Mouse (Mus musculus) forebrain, embryonic 10.5 days (tissue): ENCODE results near the gene Cdc34. TPM values are rescaled to one million over a fixed set of nuclear protein-coding genes. Genes with fewer than 3 reads are reported as not detected.

ENCODE experiments used
- DNase-seq: peaks from one replicate; pipeline ENCODE4 v3.0.0-alpha.2; 2017; ENCODE audit warnings: low spot score; ENCODE audit errors: extremely low spot score
- H3K27ac ChIP-seq: fragments of 300-500 bp; sonication (generic); 2 replicates; pipeline ENCODE4 v1.5.1; 2016; ENCODE audit warnings: mild to moderate bottlenecking
- H3K27me3 ChIP-seq: fragments of 300-500 bp; sonication (generic); 2 replicates; pipeline ENCODE4 v1.6.1; 2016; ENCODE audit warnings: mild to moderate bottlenecking; ENCODE audit not compliant: poor library complexity, severe bottlenecking
- H3K36me3 ChIP-seq: fragments of 300-500 bp; sonication (generic); replicated peaks from 2 replicates; pipeline ENCODE4 v1.6.1; 2016; ENCODE audit warnings: mild to moderate bottlenecking, moderate library complexity
- H3K4me1 ChIP-seq: fragments of 300-500 bp; sonication (generic); 2 replicates; pipeline ENCODE4 v1.6.1; 2016
- H3K4me3 ChIP-seq: fragments of 300-500 bp; sonication (generic); 2 replicates; pipeline ENCODE4 v1.5.1; 2016; ENCODE audit warnings: mild to moderate bottlenecking, moderate library complexity
- H3K9me3 ChIP-seq: fragments of 300-500 bp; sonication (generic); 2 replicates; pipeline ENCODE4 v1.6.1; 2016; ENCODE audit warnings: mild to moderate bottlenecking, moderate library complexity
- WGBS: fragments of 180-500 bp; shearing (Covaris S2); methylation state at CpG from one replicate; pipeline ENCODE4 v1.1.7; 2016; 5-methylcytosine and 5-hydroxymethylcytosine counted together
- polyA plus RNA-seq: library from polyadenylated mRNA; unstranded; fragments of >200 nt; fragmentation: Nextera tagmentation; extraction: Ambion mirVana; gene quantifications from 2 replicates; pipeline ENCODE4 v1.2.1, GENCODE M21; 2016

Gene Cdc34
- 253 and 264 TPM in 2 replicates for polyA plus RNA-seq

- H3K4me3 ChIP-seq: peak within 1 kb of the TSS; percentile 95
- peaks cover 36% of the 10 kb centered on the region for H3K4me1 ChIP-seq
- peak; percentile 99 for DNase-seq
- H3K27me3 ChIP-seq: no peaks in the 10 kb centered on the region
- H3K9me3 ChIP-seq: no peaks in the 10 kb centered on the region
- peak within 1 kb of the TSS; percentile 88 for H3K27ac ChIP-seq
- peaks cover 30% of the 10 kb centered on the region for H3K36me3 ChIP-seq
- WGBS: under 1% methylated on average over 83 of the region's 84 CpGs
These were observed at the start of gene Cdc34 for GRCm38 (mm10) chr10:79681591-79682245. Gene Cdc34 (plus strand): TSS chr10:79682195.

DNA sequence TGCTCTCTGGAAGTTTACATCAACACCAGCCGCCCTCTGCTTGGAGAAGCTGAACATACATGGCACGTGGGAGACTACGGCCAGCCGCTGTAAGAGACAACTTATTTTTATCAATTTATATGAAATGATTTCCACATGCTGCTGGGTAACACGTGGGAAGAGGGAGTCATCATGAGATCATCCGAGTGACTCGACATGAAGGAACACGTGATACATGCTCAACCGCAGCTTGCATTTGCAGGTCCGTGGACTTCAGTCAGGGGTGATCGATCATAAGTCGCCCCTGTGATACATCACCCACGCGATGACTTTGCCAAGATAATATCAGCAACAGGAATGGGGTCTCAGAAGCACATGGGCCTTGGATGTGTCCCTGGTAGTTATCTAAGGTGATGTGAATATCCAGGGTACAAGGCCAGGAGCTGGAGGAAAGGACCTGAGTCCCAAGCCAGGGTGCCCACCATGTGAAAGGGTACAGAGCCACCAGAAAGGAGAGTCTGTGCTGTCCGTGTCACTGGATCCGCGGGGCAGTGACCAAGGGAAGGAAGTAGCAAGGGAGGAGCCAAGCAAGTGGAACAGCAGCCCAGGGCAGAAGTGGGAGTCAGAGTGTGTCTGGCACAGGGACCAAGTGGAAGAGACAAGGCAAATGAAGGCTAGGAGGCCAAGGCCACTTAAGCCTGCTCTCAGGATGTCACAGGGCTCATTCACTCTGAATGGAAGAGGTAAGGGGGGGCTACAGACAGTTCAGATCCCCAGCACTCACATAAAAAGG lies 48.8 kb upstream of the Cdc34 start:
- Histone ChIP-seq H3K36me3 (no peaks in the 10 kb centered on the region; the same call in 1 of the 2 replicates), H3K27me3 (peaks cover 21% of the 10 kb centered on the region), H3K4me3 (no peak overlapping the region), H3K9me3 (no peaks in the 10 kb centered on the region; the same call in 1 of the 2 replicates), H3K27ac (no peak overlapping the region), H3K4me1 (peaks cover 26% of the 10 kb centered on the region)
- WGBS: 86% methylated on average over 17 of the region's 17 CpGs
- DNase-seq: no peak

GRCm38 (mm10) chr10:79636287-79636686 lies 45.7 kb upstream of the Cdc34 start:
- Histone ChIP-seq H3K27ac (0 out of 2 replicates have a peak overlapping the region, but pooled peaks have one; percentile 90), H3K4me1 (peaks cover 42% of the 10 kb centered on the region), H3K4me3 (peak overlapping the region; percentile 89), H3K36me3 (no peaks in the 10 kb centered on the region), H3K27me3 (peaks cover 47% of the 10 kb centered on the region), H3K9me3 (no peaks in the 10 kb centered on the region)
- 86% methylated on average over 8 of the region's 8 CpGs for WGBS
- DNase-seq: no peak

GRCm38 (mm10) chr10:79637128-79638110 lies 44.6 kb upstream of the Cdc34 start, which contains the start of gene Shc2:
Gene Shc2 (minus strand): TSS chr10:79637918.
- DNase-seq: peak; percentile 70
- peaks cover 47% of the 10 kb centered on the region for H3K27me3 ChIP-seq
- WGBS: under 1% methylated on average over 116 of the region's 116 CpGs
- H3K4me1 ChIP-seq: peaks cover 42% of the 10 kb centered on the region
- no peaks in the 10 kb centered on the region for H3K36me3 ChIP-seq
- H3K4me3 ChIP-seq: peak within 1 kb of the TSS; percentile 89
- peak within 1 kb of the TSS; percentile 90 for H3K27ac ChIP-seq
- H3K9me3 ChIP-seq: no peaks in the 10 kb centered on the region

- DNase-seq: peak; percentile 47
- Histone ChIP-seq H3K9me3 (no peaks in the 10 kb centered on the region), H3K27me3 (peaks cover 47% of the 10 kb centered on the region), H3K27ac (peak overlapping the region; percentile 71), H3K4me3 (peak overlapping the region; percentile 89), H3K4me1 (peaks cover 41% of the 10 kb centered on the region), H3K36me3 (no peaks in the 10 kb centered on the region)
- 3% methylated on average over 23 of the region's 23 CpGs for WGBS
These were observed 43.4 kb upstream of the Cdc34 start for GRCm38 (mm10) chr10:79638486-79639204.

- 76% methylated on average over 8 of the region's 8 CpGs for WGBS
- no peaks in the 10 kb centered on the region for H3K4me1 ChIP-seq
- 0 out of 2 replicates have a peak, but pooled peaks cover under 1% of the 10 kb centered on the region for H3K27me3 ChIP-seq
- no peak for DNase-seq
- no peaks in the 10 kb centered on the region for H3K36me3 ChIP-seq
- H3K27ac ChIP-seq: no peak within 1 kb of the TSS
- H3K9me3 ChIP-seq: no peaks in the 10 kb centered on the region
- H3K4me3 ChIP-seq: no peak within 1 kb of the TSS
These were observed 36.3 kb upstream of the Cdc34 start, which contains the start of gene Odf3l2 for GRCm38 (mm10) chr10:79645711-79646110. Gene Odf3l2 (minus strand): TSS chr10:79645738.

- H3K27ac ChIP-seq: no peak overlapping the region
- WGBS: 31% methylated on average over 7 of the region's 7 CpGs
- peaks cover 7% of the 10 kb centered on the region; the same call in 1 of the 2 replicates for H3K27me3 ChIP-seq
- no peak overlapping the region for H3K4me3 ChIP-seq
- H3K4me1 ChIP-seq: no peaks in the 10 kb centered on the region
- no peaks in the 10 kb centered on the region for H3K36me3 ChIP-seq
- no peaks in the 10 kb centered on the region for H3K9me3 ChIP-seq
- DNase-seq: peak; percentile 76
These were observed 32.8 kb upstream of the Cdc34 start for GRCm38 (mm10) chr10:79649070-79649751.

GRCm38 (mm10) chr10:79652789-79653188 lies 29.2 kb upstream of the Cdc34 start:
- no peaks in the 10 kb centered on the region for H3K9me3 ChIP-seq
- WGBS: 91% methylated on average over 7 of the region's 7 CpGs
- no peak for DNase-seq
- no peaks in the 10 kb centered on the region for H3K36me3 ChIP-seq
- H3K4me1 ChIP-seq: peaks cover 11% of the 10 kb centered on the region
- H3K27me3 ChIP-seq: peaks cover 7% of the 10 kb centered on the region; the same call in 1 of the 2 replicates
- no peak overlapping the region for H3K4me3 ChIP-seq
- H3K27ac ChIP-seq: no peak overlapping the region

DNA sequence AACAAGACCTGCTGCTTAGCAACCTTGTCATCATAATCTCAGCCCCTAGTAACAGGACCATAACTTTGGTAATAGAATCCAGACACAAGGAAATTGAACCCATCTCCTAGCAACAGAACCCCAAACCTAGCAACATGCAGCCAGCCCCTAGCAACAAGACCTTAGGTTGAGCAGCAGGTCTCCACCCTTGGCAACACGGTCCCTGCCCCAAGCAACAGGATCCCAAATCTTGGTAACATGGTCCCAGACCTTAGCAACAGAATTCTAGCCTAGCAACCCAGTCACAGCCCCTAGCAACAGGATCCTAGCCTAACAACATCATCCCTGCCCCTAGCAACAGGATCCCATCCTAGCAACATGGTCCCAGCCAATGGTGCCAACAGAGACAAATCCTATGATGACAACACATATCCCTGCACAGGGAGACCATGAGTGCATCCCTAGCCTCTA lies 27.0 kb upstream of the Cdc34 start:
- Histone ChIP-seq H3K4me3 (no peak overlapping the region), H3K36me3 (no peaks in the 10 kb centered on the region), H3K27ac (no peak overlapping the region), H3K27me3 (peaks cover 7% of the 10 kb centered on the region; the same call in 1 of the 2 replicates), H3K4me1 (peaks cover 11% of the 10 kb centered on the region), H3K9me3 (no peaks in the 10 kb centered on the region)
- 44% methylated on average over 1 of the region's 1 CpGs for WGBS
- peak; percentile 61 for DNase-seq

GRCm38 (mm10) chr10:79658829-79659228 lies 23.2 kb upstream of the Cdc34 start:
- no peak overlapping the region for H3K27ac ChIP-seq
- DNase-seq: no peak
- no peaks in the 10 kb centered on the region for H3K9me3 ChIP-seq
- WGBS: 14% methylated on average over 4 of the region's 4 CpGs
- H3K4me1 ChIP-seq: peaks cover 18% of the 10 kb centered on the region
- no peak overlapping the region for H3K4me3 ChIP-seq
- H3K27me3 ChIP-seq: no peaks in the 10 kb centered on the region
- no peaks in the 10 kb centered on the region for H3K36me3 ChIP-seq

- Histone ChIP-seq H3K9me3 (no peaks in the 10 kb centered on the region), H3K4me1 (peaks cover 19% of the 10 kb centered on the region), H3K36me3 (no peaks in the 10 kb centered on the region), H3K27me3 (no peaks in the 10 kb centered on the region), H3K4me3 (no peak overlapping the region), H3K27ac (no peak overlapping the region)
- 86% methylated on average over 2 of the region's 2 CpGs for WGBS
- DNase-seq: no peak
These were observed 21.7 kb upstream of the Cdc34 start for GRCm38 (mm10) chr10:79660298-79660697.
